In genomic region chr1:148901319-148902033, GRCm38 (mm10) we compare ENCODE assay signal across 33 mouse cellular contexts.
"Had no signal": no experiment of that assay in that cellular context is flagged by ENCODE, and none has a peak within 500 bp of the region (broad histone marks: within the 10 kb centered on the region; RNA-seq: fewer than 3 reads in every experiment).

No protein-coding gene starts in this region.

- H3K9me3 ChIP-seq: heart, embryonic 10.5 days; heart, embryonic 12.5 days; heart, embryonic 13.5 days; heart, embryonic 15.5 days; hindbrain, embryonic 10.5 days; hindbrain, embryonic 12.5 days; hindbrain, embryonic 13.5 days; hindbrain, embryonic 15.5 days; kidney, embryonic 15.5 days had no signal

- DNase-seq: heart, postnatal 10 days; heart, postnatal 14 days; heart, postnatal 36 days; heart, postnatal 4 days; kidney, adult 11 months; kidney, adult 18-20 months; kidney, adult 2 months; kidney, adult 8-10 months; kidney, adult 9 months; kidney, postnatal 10 days; kidney, postnatal 14 days; kidney, postnatal 25 days; kidney, postnatal 36 days; kidney, postnatal 4 days; layer of hippocampus, adult 9-11 months; layer of hippocampus, postnatal 36 days had no signal

- H3K27ac ChIP-seq: heart, embryonic 10.5 days; heart, embryonic 13.5 days; heart, embryonic 15.5 days; hindbrain, embryonic 10.5 days; hindbrain, embryonic 12.5 days; hindbrain, embryonic 13.5 days; hindbrain, embryonic 14.5 days; hindbrain, embryonic 15.5 days; hindbrain, postnatal 0 days; kidney, embryonic 15.5 days; kidney, postnatal 0 days; layer of hippocampus, adult 2 months; left cerebral cortex, adult 2 months had no signal

- ATAC-seq: hindbrain, embryonic 16.5 days; hindbrain, postnatal 0 days; inflammation-experienced regulatory T-cells, adult 6 months had no signal

- H3K4me1 ChIP-seq: heart, embryonic 10.5 days; heart, embryonic 12.5 days; heart, embryonic 13.5 days; heart, embryonic 15.5 days; hindbrain, embryonic 10.5 days; hindbrain, embryonic 12.5 days; hindbrain, embryonic 13.5 days; hindbrain, embryonic 15.5 days; kidney, embryonic 15.5 days had no signal

- H3K36me3 ChIP-seq: heart, embryonic 10.5 days; heart, embryonic 12.5 days; heart, embryonic 13.5 days; heart, embryonic 15.5 days; hindbrain, embryonic 10.5 days; hindbrain, embryonic 12.5 days; hindbrain, embryonic 13.5 days; hindbrain, embryonic 15.5 days; kidney, embryonic 15.5 days had no signal

- H3K4me2 ChIP-seq: heart, embryonic 11.5 days; heart, embryonic 12.5 days; heart, embryonic 13.5 days; heart, embryonic 15.5 days; hindbrain, embryonic 12.5 days; hindbrain, embryonic 13.5 days; hindbrain, embryonic 14.5 days; hindbrain, embryonic 15.5 days; kidney, embryonic 15.5 days had no signal

- H3K9ac ChIP-seq: heart, embryonic 12.5 days; heart, embryonic 13.5 days; heart, embryonic 15.5 days; hindbrain, embryonic 12.5 days; hindbrain, embryonic 13.5 days; hindbrain, embryonic 14.5 days; hindbrain, embryonic 15.5 days; kidney, embryonic 15.5 days had no signal

- H3K27me3 ChIP-seq: heart, embryonic 12.5 days; heart, embryonic 13.5 days; heart, embryonic 15.5 days; hindbrain, embryonic 12.5 days; hindbrain, embryonic 13.5 days; hindbrain, embryonic 15.5 days; kidney, embryonic 15.5 days had no signal

- H3K4me3 ChIP-seq: heart, embryonic 10.5 days; heart, embryonic 12.5 days; heart, embryonic 13.5 days; heart, embryonic 15.5 days; hindbrain, embryonic 10.5 days; hindbrain, embryonic 12.5 days; hindbrain, embryonic 13.5 days; hindbrain, embryonic 15.5 days; kidney, embryonic 15.5 days; layer of hippocampus, adult 2 months; left cerebral cortex, adult 2 months had no signal
